Mouse (Mus musculus) midbrain, embryonic 11.5 days (tissue): ENCODE measurements around the gene Ctse. TPM values are rescaled to one million over a fixed set of nuclear protein-coding genes. Genes with fewer than 3 reads are reported as not detected.

Experiments
- ATAC-seq: fragments of 200-750 bp; cut with Nextera tagmentation; 2 replicates; pipeline ENCODE4 v1.8.0; 2017; ENCODE audit warnings: moderate TSS enrichment, moderate library complexity; ENCODE audit not compliant: low FRiP score
- DNase-seq: peaks from one replicate; pipeline ENCODE4 v3.0.0; 2015; ENCODE audit warnings: low spot score; ENCODE audit errors: missing footprints
- H3K27ac ChIP-seq: fragments of 300-500 bp; sonication (generic); 2 replicates; pipeline ENCODE4 v1.5.1; 2014; ENCODE audit warnings: low read depth, low read length
- H3K27me3 ChIP-seq: fragments of 300-500 bp; sonication (generic); 2 replicates; pipeline ENCODE4 v1.6.1; 2014; ENCODE audit warnings: mild to moderate bottlenecking, low read length, moderate library complexity, mixed read lengths; ENCODE audit not compliant: control insufficient read depth, insufficient read depth
- H3K36me3 ChIP-seq: fragments of 300-500 bp; sonication (generic); 2 replicates; pipeline ENCODE4 v1.6.1; 2014; ENCODE audit warnings: mild to moderate bottlenecking, low read length, moderate library complexity, mixed read lengths; ENCODE audit not compliant: control insufficient read depth, insufficient read depth
- H3K4me1 ChIP-seq: fragments of 300-500 bp; sonication (generic); 2 replicates; pipeline ENCODE4 v1.6.1; 2014; ENCODE audit warnings: low read length; ENCODE audit not compliant: control insufficient read depth, insufficient read depth
- H3K4me2 ChIP-seq: fragments of 300-500 bp; sonication (generic); 2 replicates; pipeline ENCODE4 v1.6.1; 2014; ENCODE audit warnings: mild to moderate bottlenecking, moderate library complexity
- H3K4me3 ChIP-seq: fragments of 300-500 bp; sonication (generic); 2 replicates; pipeline ENCODE4 v1.5.1; 2014; ENCODE audit warnings: low read depth, low read length
- H3K9ac ChIP-seq: fragments of 300-500 bp; sonication (generic); 2 replicates; pipeline ENCODE4 v1.6.1; 2014; ENCODE audit warnings: low read length
- H3K9me3 ChIP-seq: fragments of 300-500 bp; sonication (generic); 2 replicates; pipeline ENCODE4 v1.6.1; 2016; ENCODE audit warnings: low read length; ENCODE audit not compliant: control insufficient read depth
- WGBS: fragments of 180-500 bp; shearing (Covaris S2); extraction: QIAGEN DNeasy Blood & Tissue Kit; methylation state at CpG from one replicate; pipeline ENCODE4 v1.1.7; 2014; 5-methylcytosine and 5-hydroxymethylcytosine counted together
- polyA plus RNA-seq: library from polyadenylated mRNA; unstranded; fragments of >200 nt; fragmentation: Nextera tagmentation; extraction: Ambion mirVana; gene quantifications from 2 replicates; pipeline ENCODE4 v1.2.1, GENCODE M21; 2014

Gene Ctse
- polyA plus RNA-seq, 1 experiment from 2014 or later: 0.31 TPM

DNA sequence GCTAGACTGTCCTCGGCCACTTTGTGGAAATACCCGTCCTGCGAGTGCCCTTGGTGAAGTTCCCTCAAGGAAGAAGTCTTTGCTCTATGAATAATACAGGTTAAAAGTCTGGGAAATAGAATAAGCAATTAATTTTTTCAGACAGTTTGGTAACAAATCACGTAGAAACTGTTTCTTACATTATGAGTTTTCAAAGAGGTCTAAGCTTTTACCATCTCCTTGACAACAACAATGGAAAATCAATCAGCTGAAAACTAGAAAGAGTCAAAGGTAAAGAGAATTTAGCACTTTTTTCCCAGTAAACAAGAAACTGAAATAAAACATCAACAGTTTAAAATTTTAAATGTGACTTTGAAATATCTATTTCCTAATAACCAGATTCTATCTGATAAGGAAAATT is 2.0 kb downstream of the Ctse start:
- H3K4me3 ChIP-seq: no peak overlapping the region
- no peaks in the 10 kb centered on the region for H3K4me1 ChIP-seq
- no peaks in the 10 kb centered on the region for H3K9me3 ChIP-seq
- ATAC-seq: no peak
- H3K9ac ChIP-seq: no peak overlapping the region
- WGBS: 87% methylated on average over 4 of the region's 4 CpGs
- H3K27me3 ChIP-seq: no peaks in the 10 kb centered on the region
- H3K27ac ChIP-seq: no peak overlapping the region
- H3K4me2 ChIP-seq: no peak overlapping the region
- no peaks in the 10 kb centered on the region for H3K36me3 ChIP-seq
- DNase-seq: no peak

DNA sequence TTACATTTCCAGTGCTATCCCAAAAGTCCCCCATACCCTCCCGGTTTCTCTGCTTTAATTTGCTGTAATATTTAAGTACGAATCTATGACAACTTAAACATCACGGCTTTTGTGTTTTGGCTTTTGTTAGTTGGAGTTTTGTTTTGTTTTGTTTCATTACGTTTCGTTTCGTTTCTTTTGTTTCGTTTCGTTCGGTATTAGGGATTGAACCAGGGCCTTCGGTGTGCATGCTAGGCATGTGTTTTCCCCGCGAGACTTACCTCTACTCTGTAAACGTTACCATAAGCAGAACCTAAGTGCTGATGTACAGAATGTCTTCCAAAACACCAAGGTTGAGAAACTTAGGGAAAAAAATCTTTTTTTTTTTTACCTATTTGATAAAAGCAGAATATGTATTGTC is 3.5 kb downstream of the Ctse start:
- WGBS: 94% methylated on average over 13 of the region's 13 CpGs
- no peak for ATAC-seq
- H3K4me2 ChIP-seq: no peak overlapping the region

DNA sequence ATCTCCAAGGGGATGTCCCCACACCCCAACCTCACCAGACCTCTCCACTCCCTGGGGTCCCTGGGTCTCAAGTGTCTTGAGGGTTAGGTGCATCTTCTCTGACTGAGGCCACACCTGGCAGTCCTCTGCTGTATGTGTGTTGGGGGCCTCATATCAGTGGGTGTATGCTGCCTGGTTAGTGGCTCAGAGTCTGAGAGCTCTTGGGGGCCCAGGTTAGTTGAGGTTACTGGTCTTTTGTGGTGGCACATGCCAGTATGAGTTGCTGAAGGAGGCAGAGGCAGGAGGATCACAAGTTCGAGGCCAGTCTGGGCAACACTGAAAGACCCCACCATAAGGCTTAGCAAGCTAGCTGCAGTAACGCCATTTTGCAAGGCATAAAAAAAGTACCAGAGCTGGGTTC is 4.1 kb downstream of the Ctse start:
- Histone ChIP-seq H3K27ac (no peak overlapping the region), H3K4me2 (no peak overlapping the region), H3K36me3 (no peaks in the 10 kb centered on the region), H3K27me3 (no peaks in the 10 kb centered on the region), H3K4me1 (no peaks in the 10 kb centered on the region), H3K9me3 (no peaks in the 10 kb centered on the region), H3K4me3 (no peak overlapping the region), H3K9ac (no peak overlapping the region)
- no peak for DNase-seq
- no peak for ATAC-seq
- 83% methylated on average over 2 of the region's 2 CpGs for WGBS

More for the DNA sequence above, 3.5 kb downstream of the Ctse start:
- Histone ChIP-seq H3K36me3 (no peaks in the 10 kb centered on the region), H3K9ac (no peak overlapping the region), H3K4me3 (no peak overlapping the region), H3K4me1 (no peaks in the 10 kb centered on the region), H3K27ac (no peak overlapping the region), H3K27me3 (no peaks in the 10 kb centered on the region), H3K9me3 (no peaks in the 10 kb centered on the region)
- DNase-seq: no peak

DNA sequence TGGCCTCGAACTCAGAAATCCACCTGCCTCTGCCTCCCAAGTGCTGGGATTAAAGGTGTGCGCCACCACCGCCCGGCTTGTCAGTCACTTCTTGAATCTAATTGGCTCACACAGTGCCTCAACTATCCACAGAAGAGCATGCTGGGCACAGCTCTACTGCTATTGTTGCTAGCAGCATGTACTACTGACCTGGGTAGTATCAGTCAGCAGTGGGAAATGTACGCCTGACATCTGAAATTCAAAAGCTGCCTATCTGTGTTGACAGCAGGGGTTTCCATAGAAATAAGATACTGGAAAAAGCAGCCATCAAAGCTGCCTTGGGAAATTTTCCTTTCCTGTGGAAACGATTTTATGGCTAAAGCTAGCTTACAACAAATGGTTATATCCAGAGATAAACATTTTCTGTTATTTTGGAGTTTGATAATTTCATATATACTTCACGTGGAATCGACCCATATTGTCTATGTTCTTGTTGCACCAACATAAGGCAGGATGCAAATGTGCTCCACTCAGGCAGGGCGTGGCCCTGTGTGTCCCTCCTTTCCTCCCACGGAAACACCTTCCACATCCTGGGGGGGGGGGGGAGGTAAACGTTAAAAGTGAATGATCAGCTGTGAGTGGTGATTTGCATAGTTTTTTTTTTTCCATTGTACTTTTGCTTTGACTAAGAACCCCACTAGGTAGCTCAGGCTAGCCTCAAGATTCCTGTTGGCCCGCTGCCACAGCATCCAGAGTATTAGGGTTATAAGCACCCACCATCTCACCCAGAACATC is 14.8 kb downstream of the Ctse start:
- 84% methylated on average over 12 of the region's 12 CpGs for WGBS
- H3K27ac ChIP-seq: no peak overlapping the region
- no peaks in the 10 kb centered on the region for H3K27me3 ChIP-seq
- no peaks in the 10 kb centered on the region for H3K36me3 ChIP-seq
- no peak overlapping the region for H3K9ac ChIP-seq
- ATAC-seq: no peak
- no peak overlapping the region for H3K4me2 ChIP-seq
- no peak overlapping the region for H3K4me3 ChIP-seq
- DNase-seq: no peak
- peaks cover 4% of the 10 kb centered on the region; the same call in 1 of the 2 replicates for H3K4me1 ChIP-seq
- no peaks in the 10 kb centered on the region for H3K9me3 ChIP-seq

DNA sequence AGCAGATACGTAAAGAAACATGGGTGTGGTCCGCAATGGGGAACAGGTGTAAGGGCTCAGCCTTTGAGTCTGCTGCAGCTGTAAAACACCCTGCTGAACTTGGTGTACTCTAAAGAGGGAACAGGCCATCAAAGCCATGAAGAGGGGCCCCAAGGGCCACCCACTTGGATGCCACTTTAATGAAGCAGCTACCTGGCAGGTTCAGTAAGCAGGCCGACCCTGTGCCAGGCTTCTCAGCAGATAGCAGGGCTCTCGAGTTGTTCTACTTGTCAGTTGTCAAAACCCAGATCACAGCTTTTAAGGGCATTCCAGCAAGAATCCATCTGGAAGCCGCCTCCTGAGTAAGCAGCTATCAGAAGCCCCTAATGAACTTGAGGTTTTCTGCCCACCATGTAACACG is 17.5 kb downstream of the Ctse start:
- Histone ChIP-seq H3K4me1 (peaks cover 4% of the 10 kb centered on the region; the same call in 1 of the 2 replicates), H3K9me3 (no peaks in the 10 kb centered on the region), H3K27me3 (no peaks in the 10 kb centered on the region), H3K36me3 (no peaks in the 10 kb centered on the region), H3K4me2 (no peak overlapping the region), H3K27ac (no peak overlapping the region), H3K9ac (no peak overlapping the region), H3K4me3 (no peak overlapping the region)
- no peak for DNase-seq
- ATAC-seq: no peak
- 90% methylated on average over 6 of the region's 6 CpGs for WGBS

DNA sequence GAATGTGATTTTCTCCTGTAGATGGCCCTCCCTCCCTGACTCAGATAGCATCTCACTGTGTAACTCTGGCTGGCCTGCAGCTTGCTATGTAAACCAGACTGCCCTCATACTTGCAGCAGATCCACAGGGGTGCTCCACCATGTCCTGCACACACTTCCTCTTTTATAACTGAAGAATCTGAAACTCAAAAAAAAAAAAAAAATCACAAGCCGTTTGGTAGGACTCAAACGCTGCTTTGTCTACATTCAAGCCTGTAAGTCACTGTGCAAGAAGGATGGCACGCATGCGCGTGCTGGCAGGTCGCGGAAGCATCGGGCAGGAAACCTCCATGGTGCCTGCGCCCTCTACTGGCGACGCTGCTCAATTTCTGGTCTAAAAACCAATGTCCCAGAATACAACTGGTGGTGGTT is 19.8 kb downstream of the Ctse start:
- Histone ChIP-seq H3K36me3 (no peaks in the 10 kb centered on the region), H3K9ac (peak overlapping the region; percentile 59), H3K9me3 (no peaks in the 10 kb centered on the region), H3K27ac (peak overlapping the region; percentile 21; the same call in 1 of the 2 replicates), H3K27me3 (no peaks in the 10 kb centered on the region), H3K4me3 (peak overlapping the region; percentile 12; the same call in 1 of the 2 replicates), H3K4me2 (peak overlapping the region; percentile 43), H3K4me1 (peaks cover 4% of the 10 kb centered on the region; the same call in 1 of the 2 replicates)
- ATAC-seq: peak; percentile 90
- peak; percentile 99 for DNase-seq
- under 1% methylated on average over 11 of the region's 11 CpGs for WGBS

DNA sequence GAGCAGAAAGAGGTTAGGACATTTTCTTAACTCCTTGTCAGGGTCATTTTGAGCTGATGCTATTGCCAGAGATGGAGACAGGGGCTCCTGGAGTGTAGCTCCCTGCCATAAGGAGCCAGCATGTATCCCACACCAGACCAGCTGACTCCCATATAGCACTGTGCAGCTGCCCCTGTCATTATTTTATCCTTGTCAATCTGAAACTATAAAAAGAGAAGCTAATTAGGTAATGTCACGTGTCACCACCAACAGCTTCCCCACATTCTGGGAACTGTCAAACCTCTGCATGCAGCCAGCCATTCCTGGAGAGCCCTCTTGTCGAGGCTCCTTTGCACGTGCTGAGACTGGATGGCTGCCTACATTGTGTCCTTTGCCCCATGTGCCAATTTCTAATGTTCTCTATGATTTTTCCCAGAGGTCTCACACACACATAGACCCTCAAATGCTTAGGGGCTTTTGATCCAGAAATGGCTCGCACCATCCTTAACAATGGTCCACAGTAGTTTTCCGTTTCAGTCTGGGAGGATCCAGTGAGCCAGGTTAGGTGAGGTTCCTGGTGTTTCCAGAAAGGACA is 21.5 kb downstream of the Ctse start:
- ATAC-seq (no peak), DNase-seq (no peak)
- H3K4me2 ChIP-seq: no peak overlapping the region
- no peak overlapping the region for H3K9ac ChIP-seq
- H3K4me3 ChIP-seq: no peak overlapping the region
- H3K27me3 ChIP-seq: no peaks in the 10 kb centered on the region
- no peaks in the 10 kb centered on the region for H3K9me3 ChIP-seq
- H3K27ac ChIP-seq: no peak overlapping the region
- H3K36me3 ChIP-seq: no peaks in the 10 kb centered on the region
- 79% methylated on average over 5 of the region's 5 CpGs for WGBS
- peaks cover 4% of the 10 kb centered on the region; the same call in 1 of the 2 replicates for H3K4me1 ChIP-seq

DNA sequence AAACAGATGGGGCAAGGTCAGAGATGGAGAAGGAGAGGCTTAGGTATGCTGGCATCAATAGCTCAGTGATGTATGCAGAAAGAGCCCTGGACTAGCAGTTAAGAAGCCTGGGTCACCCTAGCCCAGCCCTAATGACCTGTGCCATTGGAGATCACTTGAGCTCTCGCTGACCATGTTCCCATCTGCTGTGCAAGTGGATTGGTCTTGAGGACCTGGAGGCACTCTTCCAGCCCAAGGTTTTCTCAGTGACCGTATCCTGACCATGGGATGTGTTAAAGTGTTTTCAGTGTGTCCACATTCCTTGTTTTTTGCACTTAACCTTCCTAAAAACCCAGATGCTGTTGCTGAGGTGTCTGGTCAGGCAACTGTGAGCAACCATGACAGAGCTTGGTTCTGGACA is 22.2 kb downstream of the Ctse start:
- ATAC-seq: no peak
- WGBS: 85% methylated on average over 2 of the region's 2 CpGs
- no peaks in the 10 kb centered on the region for H3K27me3 ChIP-seq
- no peak for DNase-seq
- H3K4me1 ChIP-seq: peaks cover 4% of the 10 kb centered on the region; the same call in 1 of the 2 replicates
- H3K27ac ChIP-seq: no peak overlapping the region
- H3K9ac ChIP-seq: no peak overlapping the region
- no peak overlapping the region for H3K4me2 ChIP-seq
- H3K9me3 ChIP-seq: no peaks in the 10 kb centered on the region
- no peaks in the 10 kb centered on the region for H3K36me3 ChIP-seq
- no peak overlapping the region for H3K4me3 ChIP-seq

DNA sequence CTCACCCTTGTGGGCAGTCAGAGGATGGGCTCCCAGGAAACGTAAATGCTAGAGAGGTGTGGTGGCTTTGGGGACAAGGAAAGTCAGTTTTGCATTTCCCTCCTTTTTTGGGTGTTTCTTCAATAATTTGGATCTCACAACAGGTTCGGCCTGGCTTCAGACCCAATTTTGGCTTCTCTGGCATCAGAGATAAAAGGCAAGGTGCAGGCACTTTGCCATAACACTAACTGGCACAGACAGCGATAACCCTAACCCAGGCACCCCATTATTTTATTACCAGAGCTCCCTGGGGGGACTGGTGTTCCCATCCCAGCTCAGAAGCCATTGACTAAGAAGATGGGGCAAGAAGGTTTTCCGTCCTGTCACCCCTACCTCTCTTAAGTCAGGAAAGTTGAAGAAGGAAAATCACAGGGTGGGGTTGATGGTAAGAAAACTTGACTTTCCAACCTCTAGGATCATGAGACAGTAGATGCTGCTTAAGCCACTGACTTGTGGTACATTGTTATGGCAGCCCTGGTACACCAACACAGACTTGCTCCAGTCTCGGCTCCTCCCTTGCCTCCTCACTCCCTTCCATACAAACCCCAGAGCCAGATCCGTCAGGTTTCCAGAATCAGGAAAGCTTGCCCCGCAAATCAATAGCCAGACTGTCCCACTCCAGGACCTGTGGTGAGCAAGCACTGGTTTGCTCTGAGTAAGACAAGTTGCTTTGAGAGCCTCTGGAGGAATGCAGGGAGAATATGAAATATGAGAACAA is 22.8 kb downstream of the Ctse start:
- Histone ChIP-seq H3K36me3 (no peaks in the 10 kb centered on the region), H3K9ac (no peak overlapping the region), H3K4me3 (no peak overlapping the region), H3K4me1 (peaks cover 4% of the 10 kb centered on the region; the same call in 1 of the 2 replicates), H3K27me3 (no peaks in the 10 kb centered on the region), H3K4me2 (no peak overlapping the region), H3K27ac (no peak overlapping the region), H3K9me3 (no peaks in the 10 kb centered on the region)
- 82% methylated on average over 7 of the region's 7 CpGs for WGBS
- no peak for DNase-seq
- no peak for ATAC-seq
